Mouse (Mus musculus) C2C12 (cell line): Measurements from ENCODE around the gene Ncoa6. TPM values are rescaled to one million over a fixed set of nuclear protein-coding genes. Genes with fewer than 3 reads are reported as not detected.

Source experiments
- H3K27me3 ChIP-seq: one replicate; pipeline ENCODE4 v1.6.1; 2011; ENCODE audit not compliant: control insufficient read depth, insufficient read depth, insufficient read length
- H3K36me3 ChIP-seq: one replicate; pipeline ENCODE4 v1.6.1; 2011; ENCODE audit not compliant: control insufficient read depth, insufficient read depth
- H3K4me3 ChIP-seq: one replicate; pipeline ENCODE4 v1.5.1; 2011; ENCODE audit warnings: mild to moderate bottlenecking, control low read depth; ENCODE audit not compliant: poor library complexity, insufficient read depth, severe bottlenecking
- H3K79me2 ChIP-seq: one replicate; pipeline ENCODE4 v1.6.1; 2011; ENCODE audit not compliant: control insufficient read depth, insufficient read depth
- H3K79me3 ChIP-seq: one replicate; pipeline ENCODE4 v1.6.1; 2011; ENCODE audit warnings: low read depth, control low read depth
- H3ac ChIP-seq: one replicate; pipeline ENCODE3; 2011; ENCODE audit warnings: low read depth; ENCODE audit not compliant: control insufficient read depth, insufficient read length
- CEBPB ChIP-seq: IDR thresholded peaks from one replicate; pipeline ENCODE4 v1.6.1; 2011; ENCODE audit warnings: low read depth, mild to moderate bottlenecking, control low read depth, moderate library complexity
- CTCF ChIP-seq: IDR thresholded peaks from one replicate; pipeline ENCODE4 v1.5.1; 2011; ENCODE audit not compliant: control insufficient read depth, insufficient read depth, insufficient read length
- FOSL1 ChIP-seq: IDR thresholded peaks from one replicate; pipeline ENCODE4 v1.8.0; 2011; ENCODE audit warnings: mild to moderate bottlenecking, low read length; ENCODE audit not compliant: poor library complexity, insufficient read depth, severe bottlenecking
- MAX ChIP-seq: IDR thresholded peaks from one replicate; pipeline ENCODE4 v1.6.1; 2011; ENCODE audit warnings: mild to moderate bottlenecking, control low read depth
- MYOD1 ChIP-seq: IDR thresholded peaks from one replicate; pipeline ENCODE4 v1.6.1; 2011; ENCODE audit warnings: low read depth; ENCODE audit not compliant: control insufficient read depth, insufficient read length
- MYOG ChIP-seq: IDR thresholded peaks from one replicate; pipeline ENCODE4 v1.6.1; 2011; ENCODE audit not compliant: control insufficient read depth, insufficient read length; ENCODE audit errors: extremely low read depth
- USF1 ChIP-seq: IDR thresholded peaks from one replicate; pipeline ENCODE4 v1.6.1; 2011; ENCODE audit warnings: low read depth, mild to moderate bottlenecking, control low read depth, moderate library complexity
- polyA plus RNA-seq: library from polyadenylated mRNA; unstranded; fragments of >200 nt; fragmentation: generic; extraction: Trizol; gene quantifications from one replicate; pipeline ENCODE4 v1.2.1, GENCODE M21; 2012; ENCODE audit warnings: missing spikeins

The Ncoa6 gene
- polyA plus RNA-seq, 1 experiment = 9.4 TPM

DNA sequence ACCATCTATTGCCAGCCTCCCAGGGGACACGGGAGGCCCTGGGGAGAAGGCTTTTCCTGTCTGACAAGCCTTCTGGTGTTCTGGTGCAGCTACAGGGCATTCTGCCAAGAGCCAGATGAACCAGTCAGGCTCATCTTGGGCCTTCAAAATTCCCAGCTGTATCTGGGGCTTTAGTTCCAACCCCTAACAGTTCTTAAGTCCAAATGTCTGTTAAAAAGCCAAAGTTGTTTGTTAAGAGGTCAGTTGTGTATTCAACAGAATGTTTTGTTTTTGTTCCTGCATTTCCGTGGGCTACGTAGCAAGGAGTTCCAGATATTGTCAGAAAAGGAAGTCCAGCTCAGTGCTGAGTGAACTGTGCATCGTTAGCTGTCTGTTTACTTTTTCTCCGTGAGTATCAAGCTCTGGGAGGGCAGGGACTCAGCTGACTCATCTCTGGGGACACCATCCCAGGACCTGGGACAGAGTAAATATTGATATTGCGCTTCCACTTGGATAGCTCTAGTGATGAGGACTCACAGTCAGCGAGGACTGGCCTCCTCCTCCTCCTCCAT lies 104.3 kb downstream of the Ncoa6 start:
- no peaks in the 10 kb centered on the region for H3K79me3 ChIP-seq
- TF ChIP-seq CTCF (no peak), FOSL1 (no peak), MYOD1 (no peak), MAX (no peak), MYOG (no peak), USF1 (no peak), CEBPB (no peak)
- H3K36me3 ChIP-seq = no peaks in the 10 kb centered on the region
- H3K4me3 ChIP-seq = no peak overlapping the region
- H3K27me3 ChIP-seq = no peaks in the 10 kb centered on the region
- H3K79me2 ChIP-seq = no peaks in the 10 kb centered on the region
- no peak overlapping the region for H3ac ChIP-seq

DNA sequence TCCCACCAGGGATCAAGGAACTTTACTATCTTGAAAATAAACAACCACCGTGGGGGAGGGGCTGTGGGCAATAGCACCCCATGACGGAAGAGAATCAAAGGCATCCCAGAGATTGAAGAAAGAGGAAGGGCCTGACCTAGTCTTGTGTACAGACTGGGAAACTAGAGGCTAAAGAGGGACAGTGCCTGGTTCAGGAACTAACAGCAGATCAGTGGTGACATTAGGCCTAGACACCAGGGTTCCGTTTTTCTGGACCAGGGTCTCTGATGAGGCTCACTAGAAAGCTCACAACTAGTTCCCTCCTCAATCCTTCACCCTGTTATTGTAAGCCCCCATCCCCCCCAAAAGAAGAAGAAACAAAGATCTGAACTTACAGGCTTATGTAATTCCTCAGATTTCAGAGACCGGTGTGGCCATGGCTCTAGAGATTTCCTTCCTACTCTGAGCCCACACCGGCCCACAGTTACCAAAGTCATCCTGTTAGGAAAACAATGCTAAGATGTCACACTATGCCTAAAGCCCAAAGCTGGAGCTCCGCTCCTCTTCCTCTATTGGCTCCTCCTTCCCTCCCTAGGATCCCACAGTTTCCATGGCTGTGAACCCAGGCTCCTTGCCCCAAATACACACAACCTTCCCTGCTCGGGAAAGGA lies 105.9 kb downstream of the Ncoa6 start:
- Histone ChIP-seq H3K36me3 (no peaks in the 10 kb centered on the region), H3K27me3 (no peaks in the 10 kb centered on the region), H3K79me3 (no peaks in the 10 kb centered on the region), H3ac (no peak overlapping the region), H3K79me2 (no peaks in the 10 kb centered on the region), H3K4me3 (no peak overlapping the region)
- TF ChIP-seq USF1 (no peak), FOSL1 (no peak), MAX (no peak), CEBPB (no peak), MYOG (no peak), CTCF (no peak), MYOD1 (no peak)

DNA sequence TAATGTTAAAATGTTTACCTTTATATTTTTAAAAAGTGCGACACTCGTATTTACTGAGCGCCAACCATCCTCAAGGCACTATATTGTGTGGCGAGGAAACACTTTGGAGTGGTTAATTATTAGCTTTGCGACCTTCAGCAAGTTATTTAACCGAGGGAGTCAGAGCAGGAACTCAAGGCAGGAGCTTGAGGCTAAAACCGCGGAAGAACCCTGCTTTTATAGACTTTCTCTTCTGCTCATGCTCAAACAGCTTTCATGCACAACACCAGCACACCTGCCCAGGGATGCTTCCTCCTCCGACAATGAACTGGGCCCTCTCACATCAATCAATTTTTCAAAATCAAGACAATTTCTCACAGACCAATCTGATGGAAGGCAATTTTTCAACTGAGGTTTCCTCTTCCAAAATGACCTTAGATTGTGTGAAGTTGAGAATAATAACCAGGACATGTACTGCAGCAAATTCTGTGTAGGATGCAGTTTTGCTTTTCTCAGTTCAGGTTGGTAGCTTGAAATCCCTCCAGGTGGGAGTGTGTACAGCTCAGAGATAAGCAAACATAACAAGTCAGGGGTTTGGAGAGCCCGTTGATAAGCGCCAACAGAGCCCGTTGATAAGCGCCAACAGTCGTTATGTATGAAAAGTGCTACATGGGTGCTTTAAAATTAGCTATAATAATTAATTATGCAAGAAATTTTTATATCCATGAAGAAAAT lies 115.9 kb downstream of the Ncoa6 start:
- Histone ChIP-seq H3ac (no peak overlapping the region), H3K27me3 (no peaks in the 10 kb centered on the region), H3K79me2 (peaks cover 30% of the 10 kb centered on the region), H3K4me3 (peak overlapping the region; percentile 92), H3K79me3 (peaks cover 10% of the 10 kb centered on the region), H3K36me3 (no peaks in the 10 kb centered on the region)
- TF ChIP-seq CEBPB = no peak
- no peak for TF ChIP-seq MYOD1
- TF ChIP-seq MAX = no peak
- TF ChIP-seq USF1 = no peak
- no peak for TF ChIP-seq FOSL1
- no peak for TF ChIP-seq CTCF
- TF ChIP-seq MYOG = no peak

DNA sequence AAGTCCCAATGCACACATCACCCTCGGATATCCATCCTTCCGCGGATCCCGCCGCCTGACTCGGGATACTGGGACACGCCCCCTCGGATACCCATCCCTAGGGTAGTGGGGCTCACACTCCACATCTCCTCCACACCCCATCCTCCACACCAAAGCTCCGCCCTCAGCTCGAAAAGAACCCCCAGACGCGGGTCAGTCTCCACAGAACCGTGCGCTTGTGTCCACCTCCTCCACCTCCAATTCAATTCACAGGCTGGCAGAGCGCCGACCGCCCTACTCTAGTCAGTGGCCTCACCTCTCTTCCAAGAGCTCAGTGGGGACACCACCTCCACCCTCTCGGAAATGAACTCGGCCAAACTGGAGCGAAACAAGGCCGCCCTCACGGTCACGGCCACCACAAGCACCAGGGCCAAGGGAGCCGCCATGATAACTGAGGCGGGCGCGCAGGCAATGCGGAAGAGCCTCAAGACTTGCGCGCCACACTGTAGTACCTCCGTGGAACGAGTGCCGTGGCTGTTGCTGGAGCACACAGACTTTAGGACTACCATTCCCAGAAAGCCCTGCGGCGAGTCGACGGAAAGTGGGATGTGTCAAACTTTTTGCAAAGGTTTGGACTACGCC lies 116.6 kb downstream of the Ncoa6 start, which contains the start of gene Pigu:
TSS of gene Pigu (minus strand) at position 460 of the 621 bp plus-strand sequence.
- Histone ChIP-seq H3ac (peak within 1 kb of the TSS; percentile 85), H3K79me3 (peaks cover 10% of the 10 kb centered on the region), H3K36me3 (no peaks in the 10 kb centered on the region), H3K79me2 (peaks cover 32% of the 10 kb centered on the region), H3K27me3 (no peaks in the 10 kb centered on the region), H3K4me3 (peak within 1 kb of the TSS; percentile 92)
- TF ChIP-seq MYOG (no peak), USF1 (no peak), CTCF (no peak), CEBPB (no peak), MYOD1 (no peak), FOSL1 (no peak), MAX (no peak)

DNA sequence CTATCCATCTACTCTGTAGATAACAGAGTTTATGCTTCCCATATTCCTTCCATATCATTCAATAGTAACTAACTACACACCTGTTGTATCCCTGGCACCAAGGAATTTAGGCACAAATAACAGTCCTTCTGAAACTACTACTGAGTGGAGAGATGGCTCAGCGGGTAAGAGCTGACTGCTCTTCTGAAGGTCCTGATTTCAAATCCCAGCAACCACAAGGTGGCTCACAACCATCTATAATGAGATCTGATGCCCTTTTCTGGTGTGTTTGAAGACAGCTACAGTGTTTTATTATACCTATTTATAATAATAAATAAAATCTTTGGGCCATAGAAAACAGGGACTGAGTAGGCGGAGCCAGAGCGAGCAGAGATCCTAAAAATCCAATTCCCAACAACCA lies 119.3 kb downstream of the Ncoa6 start:
- Histone ChIP-seq H3K79me2 (peaks cover 45% of the 10 kb centered on the region), H3K4me3 (no peak overlapping the region), H3ac (no peak overlapping the region), H3K27me3 (no peaks in the 10 kb centered on the region), H3K79me3 (peaks cover 13% of the 10 kb centered on the region), H3K36me3 (no peaks in the 10 kb centered on the region)
- TF ChIP-seq FOSL1 = no peak
- no peak for TF ChIP-seq MAX
- TF ChIP-seq CEBPB = no peak
- no peak for TF ChIP-seq CTCF
